Comparison of ENCODE assay signal across 19 mouse cellular contexts in the genomic region with DNA sequence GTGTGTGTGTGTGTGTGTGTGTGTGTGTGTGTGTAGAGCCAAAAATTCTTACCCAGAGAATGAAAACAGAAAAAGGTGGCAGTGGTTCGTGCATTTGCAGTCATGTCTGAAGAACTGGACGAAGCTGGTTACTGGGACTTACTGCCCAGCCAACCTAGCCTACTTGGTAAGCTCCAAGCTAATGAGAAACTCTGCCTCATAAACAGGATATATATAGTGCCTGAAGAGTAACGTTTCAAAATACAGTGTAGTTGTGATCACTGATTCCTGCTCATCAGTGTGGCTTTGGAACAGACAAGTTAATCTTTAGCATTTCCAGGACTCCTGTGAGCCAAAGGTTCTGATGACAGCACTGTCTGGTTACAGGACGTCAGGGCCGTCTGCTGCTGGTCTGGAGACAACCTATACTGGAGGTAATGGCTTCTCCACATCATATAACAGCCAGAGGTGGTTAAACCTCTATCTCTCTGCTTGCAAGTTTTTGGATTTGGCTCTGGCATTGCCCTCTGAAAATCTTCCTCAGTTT. TPM values are rescaled to one million over a fixed set of nuclear protein-coding genes. Genes with fewer than 3 reads are reported as not detected.
"Had no signal": no experiment of that assay in that cellular context is flagged by ENCODE, and none has a peak within 500 bp of the region (broad histone marks: within the 10 kb centered on the region; RNA-seq: fewer than 3 reads in every experiment).

No protein-coding gene starts in this region.

- H3K27ac ChIP-seq: left cerebral cortex, adult 2 months; limb, embryonic 13.5 days; macrophage; midbrain, embryonic 12.5 days; midbrain, embryonic 15.5 days; neural tube, embryonic 12.5 days; neural tube, embryonic 15.5 days; stomach, postnatal 0 days had no signal

- H3K9ac ChIP-seq: limb, embryonic 13.5 days; lung, embryonic 14.5 days; midbrain, embryonic 12.5 days; midbrain, embryonic 15.5 days; neural tube, embryonic 12.5 days; neural tube, embryonic 15.5 days had no signal

- H3K9me3 ChIP-seq: limb, embryonic 13.5 days; midbrain, embryonic 12.5 days; midbrain, embryonic 15.5 days; neural tube, embryonic 12.5 days; neural tube, embryonic 15.5 days had no signal

- H3K27me3 ChIP-seq: limb, embryonic 13.5 days; midbrain, embryonic 12.5 days; midbrain, embryonic 15.5 days; neural tube, embryonic 12.5 days; neural tube, embryonic 15.5 days had no signal

- ATAC-seq: intestine, postnatal 0 days; lung, postnatal 0 days; midbrain, embryonic 15.5 days had no signal

- H3K4me3 ChIP-seq: left cerebral cortex, adult 2 months; limb, embryonic 13.5 days; midbrain, embryonic 12.5 days; midbrain, embryonic 15.5 days; neural tube, embryonic 12.5 days; neural tube, embryonic 15.5 days had no signal

- H3K4me2 ChIP-seq: limb, embryonic 13.5 days; lung, embryonic 14.5 days; midbrain, embryonic 12.5 days; midbrain, embryonic 15.5 days; neural tube, embryonic 12.5 days; neural tube, embryonic 15.5 days had no signal

- H3K4me1 ChIP-seq: limb, embryonic 13.5 days; midbrain, embryonic 12.5 days; midbrain, embryonic 15.5 days; neural tube, embryonic 12.5 days; neural tube, embryonic 15.5 days had no signal

- DNase-seq: layer of hippocampus, postnatal 36 days; lung, embryonic 14.5 days; right cerebral cortex, adult 18-20 months; right cerebral cortex, postnatal 14 days; right cerebral cortex, postnatal 4 days; thymus, adult 2 months; thymus, postnatal 14 days; thymus, postnatal 4 days had no signal

RNA-seq across cellular contexts. Expression of gene Rwdd2a, which starts 22.1 kb away (rescaled TPM):
- total RNA-seq: liver, adult 2 months had no signal
- polyA plus RNA-seq: liver, adult 2 months had no signal
